Mouse (Mus musculus): Measurements from ENCODE around the gene Cfap44. TPM values are rescaled to one million over a fixed set of nuclear protein-coding genes. Genes with fewer than 3 reads are reported as not detected.

Gene Cfap44
- polyA plus RNA-seq, 1 experiment from 2014 or later: 0.69 TPM

DNA sequence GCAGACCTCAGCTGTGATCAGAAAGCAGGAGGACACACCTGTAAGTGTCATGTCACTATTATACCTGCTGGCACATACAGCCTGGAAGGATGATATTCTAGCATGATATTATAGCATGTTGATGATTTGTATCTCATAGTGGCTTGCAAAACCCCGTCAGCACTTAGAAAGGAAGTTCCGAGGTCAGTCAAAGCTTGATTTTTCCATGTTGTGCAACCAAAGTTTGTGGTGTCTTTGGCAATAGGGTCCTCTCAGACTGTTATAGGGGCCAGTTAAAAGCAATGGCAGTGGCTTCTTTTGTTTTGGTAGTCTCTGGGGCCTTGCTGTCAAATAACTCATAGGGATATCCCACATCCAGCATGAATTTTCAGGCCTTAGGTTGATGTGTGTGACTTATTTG is 63.3 kb downstream of the Cfap44 start:
- H3K9me3 ChIP-seq (ENCODE audit: low read length): no peaks in the 10 kb centered on the region
- H3K4me2 ChIP-seq (ENCODE audit: low read depth, low read length): no peak overlapping the region
- no peaks in the 10 kb centered on the region for H3K4me1 ChIP-seq (ENCODE audit: insufficient read depth)
- H3K36me3 ChIP-seq (replicated peaks; ENCODE audit: insufficient read depth, low read length): no peaks in the 10 kb centered on the region
- no peak overlapping the region for H3K4me3 ChIP-seq (ENCODE audit: low read depth, low read length)
- no peaks in the 10 kb centered on the region for H3K27me3 ChIP-seq (ENCODE audit: insufficient read depth, low read length)
- no peak overlapping the region for H3K27ac ChIP-seq (ENCODE audit: low read depth)
- H3K9ac ChIP-seq (replicated peaks): no peak overlapping the region
- ATAC-seq (no peak), DNase-seq (no peak)
- no peak for TF ChIP-seq EP300 (IDR thresholded peaks at IDR 0.05; ENCODE audit: low read depth)
- no peak for TF ChIP-seq CTCF (IDR thresholded peaks at IDR 0.05; ENCODE audit: low read depth)
- 48% methylated on average over 2 of the region's 2 CpGs for WGBS (ENCODE audit: insufficient replicate concordance)

DNA sequence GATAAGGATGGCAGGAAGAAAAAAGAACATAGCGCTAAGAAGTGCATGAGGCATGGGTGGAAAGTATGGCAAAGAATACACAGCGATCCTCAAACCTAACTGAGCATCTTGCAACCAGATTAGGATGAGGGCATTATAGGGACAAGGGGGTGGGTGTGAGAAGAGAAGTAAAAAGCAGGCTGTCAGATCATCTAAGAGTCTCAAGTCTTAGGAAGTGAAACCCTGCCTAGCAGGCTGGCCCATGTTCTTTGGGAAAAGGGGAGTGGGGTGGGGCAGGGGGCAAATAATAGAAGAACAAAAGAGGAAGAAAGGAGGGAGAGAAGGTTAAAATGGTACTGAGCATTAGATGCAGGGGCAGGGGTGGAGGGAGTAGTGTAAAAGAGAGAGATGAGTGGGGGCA is 64.2 kb downstream of the Cfap44 start:
- Histone ChIP-seq H3K4me2 (ENCODE audit: low read depth, low read length) (no peak overlapping the region), H3K27ac (ENCODE audit: low read depth) (no peak overlapping the region), H3K4me1 (ENCODE audit: insufficient read depth) (no peaks in the 10 kb centered on the region), H3K36me3 (replicated peaks; ENCODE audit: insufficient read depth, low read length) (no peaks in the 10 kb centered on the region), H3K4me3 (ENCODE audit: low read depth, low read length) (no peak overlapping the region), H3K9me3 (ENCODE audit: low read length) (no peaks in the 10 kb centered on the region), H3K27me3 (ENCODE audit: insufficient read depth, low read length) (no peaks in the 10 kb centered on the region), H3K9ac (replicated peaks) (no peak overlapping the region)
- ATAC-seq: no peak
- 84% methylated on average over 2 of the region's 2 CpGs for WGBS (ENCODE audit: insufficient replicate concordance)
- no peak for DNase-seq
- TF ChIP-seq EP300 (IDR thresholded peaks at IDR 0.05; ENCODE audit: low read depth) (no peak), CTCF (IDR thresholded peaks at IDR 0.05; ENCODE audit: low read depth) (no peak)

DNA sequence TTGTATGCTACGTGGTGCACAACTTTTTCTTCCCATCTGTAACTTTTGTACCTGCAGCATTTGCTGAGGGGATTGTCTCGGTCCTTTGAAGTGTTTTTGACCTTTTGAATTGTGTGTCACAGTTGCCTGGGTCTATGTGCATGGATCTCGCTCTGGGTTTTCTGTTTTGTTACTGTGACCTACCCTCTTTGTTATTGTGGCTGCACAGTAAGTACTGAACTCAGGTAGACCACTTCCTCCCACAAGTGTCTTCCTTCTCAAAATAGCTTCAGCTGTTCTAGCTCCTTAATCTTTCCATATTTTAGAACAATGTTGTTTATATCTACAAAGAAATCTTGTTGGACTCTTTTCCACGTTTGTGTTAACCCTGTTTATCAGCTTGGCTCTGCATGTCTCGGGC is 66.3 kb downstream of the Cfap44 start:
- H3K36me3 ChIP-seq (replicated peaks; ENCODE audit: insufficient read depth, low read length): no peaks in the 10 kb centered on the region
- DNase-seq: no peak
- H3K4me3 ChIP-seq (ENCODE audit: low read depth, low read length): no peak overlapping the region
- no peak for ATAC-seq
- H3K9me3 ChIP-seq (ENCODE audit: low read length): no peaks in the 10 kb centered on the region
- H3K4me2 ChIP-seq (ENCODE audit: low read depth, low read length): no peak overlapping the region
- H3K27me3 ChIP-seq (ENCODE audit: insufficient read depth, low read length): no peaks in the 10 kb centered on the region
- WGBS (ENCODE audit: insufficient replicate concordance): 55% methylated on average over 5 of the region's 5 CpGs
- no peak overlapping the region for H3K27ac ChIP-seq (ENCODE audit: low read depth)
- TF ChIP-seq EP300 (IDR thresholded peaks at IDR 0.05; ENCODE audit: low read depth) (no peak), CTCF (IDR thresholded peaks at IDR 0.05; ENCODE audit: low read depth) (no peak)
- H3K9ac ChIP-seq (replicated peaks): no peak overlapping the region
- no peaks in the 10 kb centered on the region for H3K4me1 ChIP-seq (ENCODE audit: insufficient read depth)

DNA sequence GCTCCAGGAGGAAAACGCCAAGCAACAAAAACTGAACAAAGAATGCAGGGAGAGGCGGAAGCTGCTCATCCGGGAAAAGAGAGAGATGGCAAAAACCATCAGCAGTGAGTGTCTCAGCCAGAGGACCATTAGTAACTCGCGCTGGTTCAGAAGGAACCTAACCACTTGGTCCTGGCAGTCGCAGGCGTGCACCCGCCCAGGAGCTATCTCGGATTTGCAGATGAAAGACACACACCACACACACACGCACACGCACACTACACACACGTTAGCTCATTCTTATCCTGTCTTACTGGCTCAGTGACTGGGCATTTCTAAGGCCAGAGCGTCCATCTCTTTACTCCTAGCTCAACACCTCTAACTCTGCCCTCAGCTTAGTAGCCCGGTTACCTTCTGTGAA is 80.7 kb downstream of the Cfap44 start:
- no peak overlapping the region for H3K27ac ChIP-seq (ENCODE audit: low read depth)
- no peak overlapping the region for H3K9ac ChIP-seq (replicated peaks)
- no peak for TF ChIP-seq EP300 (IDR thresholded peaks at IDR 0.05; ENCODE audit: low read depth)
- no peak for TF ChIP-seq CTCF (IDR thresholded peaks at IDR 0.05; ENCODE audit: low read depth)
- H3K4me3 ChIP-seq (ENCODE audit: low read depth, low read length): no peak overlapping the region
- no peaks in the 10 kb centered on the region for H3K27me3 ChIP-seq (ENCODE audit: insufficient read depth, low read length)
- no peaks in the 10 kb centered on the region for H3K36me3 ChIP-seq (replicated peaks; ENCODE audit: insufficient read depth, low read length)
- no peaks in the 10 kb centered on the region for H3K9me3 ChIP-seq (ENCODE audit: low read length)
- H3K4me1 ChIP-seq (ENCODE audit: insufficient read depth): no peaks in the 10 kb centered on the region
- 77% methylated on average over 14 of the region's 14 CpGs for WGBS (ENCODE audit: insufficient replicate concordance)
- ATAC-seq (no peak), DNase-seq (no peak)
- no peak overlapping the region for H3K4me2 ChIP-seq (ENCODE audit: low read depth, low read length)

DNA sequence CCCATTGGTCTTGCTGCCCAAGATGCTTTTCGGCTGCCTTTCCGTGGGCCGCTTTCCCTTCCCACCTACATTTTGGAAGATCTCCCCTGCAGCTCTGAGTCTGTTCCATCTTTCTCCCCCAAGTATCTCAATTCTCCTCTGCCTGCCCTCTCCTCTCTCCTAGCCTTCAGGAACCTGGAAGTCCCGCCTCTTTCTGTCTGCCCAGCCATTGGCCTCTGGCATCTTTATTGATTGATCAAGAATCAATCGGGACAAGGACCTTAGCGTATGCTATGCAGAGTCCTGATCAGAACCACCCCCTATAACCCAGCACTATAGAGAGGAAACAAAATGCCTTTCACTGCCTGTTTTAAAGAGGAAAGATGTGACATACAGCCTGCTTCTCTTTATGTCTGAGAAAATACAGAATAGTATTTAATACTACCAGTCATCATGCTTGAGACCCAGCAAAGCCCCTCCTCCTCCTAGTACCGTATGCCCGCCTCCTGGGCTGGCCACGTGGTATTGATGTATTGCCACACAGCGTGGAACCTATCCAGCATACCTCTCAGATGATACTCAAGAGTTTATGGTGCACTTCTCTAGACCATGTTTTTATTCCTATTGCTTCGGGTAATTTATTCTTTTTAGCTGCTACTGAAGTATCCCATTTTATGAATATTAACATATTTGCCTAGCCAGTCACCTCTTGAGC is 81.2 kb downstream of the Cfap44 start:
- Histone ChIP-seq H3K9me3 (ENCODE audit: low read length) (no peaks in the 10 kb centered on the region), H3K9ac (replicated peaks) (no peak overlapping the region), H3K27ac (ENCODE audit: low read depth) (no peak overlapping the region), H3K4me1 (ENCODE audit: insufficient read depth) (no peaks in the 10 kb centered on the region), H3K36me3 (replicated peaks; ENCODE audit: insufficient read depth, low read length) (no peaks in the 10 kb centered on the region), H3K27me3 (ENCODE audit: insufficient read depth, low read length) (no peaks in the 10 kb centered on the region), H3K4me2 (ENCODE audit: low read depth, low read length) (no peak overlapping the region), H3K4me3 (ENCODE audit: low read depth, low read length) (no peak overlapping the region)
- no peak for DNase-seq
- TF ChIP-seq CTCF (IDR thresholded peaks at IDR 0.05; ENCODE audit: low read depth) (no peak), EP300 (IDR thresholded peaks at IDR 0.05; ENCODE audit: low read depth) (no peak)
- no peak for ATAC-seq
- WGBS (ENCODE audit: insufficient replicate concordance): 80% methylated on average over 11 of the region's 11 CpGs

DNA sequence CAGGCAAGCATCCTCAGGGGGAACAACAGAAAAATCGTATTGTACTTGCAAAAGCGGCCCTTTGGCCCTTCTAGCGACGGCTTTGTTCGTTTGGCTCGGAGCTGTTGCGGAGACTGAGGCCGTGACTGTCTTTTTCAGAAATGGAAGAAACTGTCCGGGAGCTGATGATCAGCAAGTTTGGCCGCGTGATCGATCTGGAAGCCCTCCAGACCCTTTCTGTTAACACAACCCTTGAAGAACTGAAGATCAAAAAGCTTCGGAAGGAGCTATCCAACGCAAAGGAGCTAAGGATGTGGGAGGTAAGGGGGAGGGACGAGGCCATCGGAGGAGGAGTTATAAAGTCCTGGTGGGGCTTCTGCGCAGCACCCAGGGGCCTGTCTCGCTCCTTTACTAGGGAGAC is 84.2 kb downstream of the Cfap44 start:
- DNase-seq (no peak), ATAC-seq (no peak)
- Histone ChIP-seq H3K27ac (ENCODE audit: low read depth) (no peak overlapping the region), H3K36me3 (replicated peaks; ENCODE audit: insufficient read depth, low read length) (no peaks in the 10 kb centered on the region), H3K4me2 (ENCODE audit: low read depth, low read length) (no peak overlapping the region), H3K4me1 (ENCODE audit: insufficient read depth) (no peaks in the 10 kb centered on the region), H3K27me3 (ENCODE audit: insufficient read depth, low read length) (no peaks in the 10 kb centered on the region), H3K4me3 (ENCODE audit: low read depth, low read length) (no peak overlapping the region), H3K9ac (replicated peaks) (no peak overlapping the region), H3K9me3 (ENCODE audit: low read length) (no peaks in the 10 kb centered on the region)
- WGBS (ENCODE audit: insufficient replicate concordance): 38% methylated on average over 18 of the region's 18 CpGs
- TF ChIP-seq EP300 (IDR thresholded peaks at IDR 0.05; ENCODE audit: low read depth) (no peak), CTCF (IDR thresholded peaks at IDR 0.05; ENCODE audit: low read depth) (no peak)
